Mouse (Mus musculus) limb, embryonic 14.5 days (tissue): ENCODE results near the gene Lrrc26. TPM values are rescaled to one million over a fixed set of nuclear protein-coding genes. Genes with fewer than 3 reads are reported as not detected.

ENCODE experiments used
- ATAC-seq: fragments of 200-750 bp; cut with Nextera tagmentation; 2 replicates; pipeline ENCODE4 v1.8.0; 2017; ENCODE audit warnings: low read depth, moderate number of reproducible peaks, moderate TSS enrichment; ENCODE audit not compliant: low FRiP score
- DNase-seq: peaks from one replicate; pipeline ENCODE4 v3.0.0-alpha.2; 2015; ENCODE audit warnings: low spot score
- H3K27ac ChIP-seq: fragments of 300-500 bp; sonication (generic); replicated peaks from 2 replicates; pipeline ENCODE4 v1.5.1; 2014; ENCODE audit warnings: low read depth, mild to moderate bottlenecking, low read length, moderate library complexity, mixed read lengths
- H3K27me3 ChIP-seq: fragments of 300-500 bp; sonication (generic); 2 replicates; pipeline ENCODE4 v1.6.1; 2014; ENCODE audit warnings: low read length, mixed read lengths; ENCODE audit not compliant: control insufficient read depth, insufficient read depth
- H3K36me3 ChIP-seq: fragments of 300-500 bp; sonication (generic); 2 replicates; pipeline ENCODE4 v1.6.1; 2014; ENCODE audit warnings: mild to moderate bottlenecking, low read length, moderate library complexity, mixed read lengths; ENCODE audit not compliant: control insufficient read depth, insufficient read depth
- H3K4me1 ChIP-seq: fragments of 300-500 bp; sonication (generic); 2 replicates; pipeline ENCODE4 v1.6.1; 2014; ENCODE audit warnings: antibody characterized with exemption, low read length, mixed read lengths; ENCODE audit not compliant: control insufficient read depth, insufficient read depth
- H3K4me2 ChIP-seq: fragments of 300-500 bp; sonication (generic); replicated peaks from 2 replicates; pipeline ENCODE4 v1.6.1; 2014; ENCODE audit warnings: low read depth, mild to moderate bottlenecking, low read length, moderate library complexity; ENCODE audit not compliant: severe bottlenecking
- H3K4me3 ChIP-seq: fragments of 300-500 bp; sonication (generic); replicated peaks from 2 replicates; pipeline ENCODE4 v1.5.1; 2014; ENCODE audit warnings: low read length
- H3K9ac ChIP-seq: fragments of 300-500 bp; sonication (generic); 2 replicates; pipeline ENCODE4 v1.6.1; 2014; ENCODE audit warnings: mild to moderate bottlenecking, low read depth, low read length, moderate library complexity; ENCODE audit not compliant: severe bottlenecking
- H3K9me3 ChIP-seq: fragments of 300-500 bp; sonication (generic); 2 replicates; pipeline ENCODE4 v1.6.1; 2016; ENCODE audit warnings: low read length; ENCODE audit not compliant: control insufficient read depth
- POLR2A ChIP-seq: fragments of 200-500 bp; IDR thresholded peaks from 2 replicates; pipeline ENCODE4 v1.8.0; 2012; ENCODE audit warnings: inconsistent platforms, mild to moderate bottlenecking, moderate library complexity, borderline replicate concordance; ENCODE audit not compliant: insufficient read depth, insufficient read length; ENCODE audit errors: extremely low read depth
- WGBS: fragments of 180-500 bp; shearing (Covaris S2); extraction: QIAGEN DNeasy Blood & Tissue Kit; methylation state at CpG from one replicate; pipeline ENCODE4 v1.1.7; 2014; 5-methylcytosine and 5-hydroxymethylcytosine counted together
- polyA plus RNA-seq, 2 experiments: library from polyadenylated mRNA; depleted of rRNA in 1 of 2; stranded (reverse) in 1 of 2; unstranded in 1 of 2; fragments of >200 nt; fragmentation: Nextera tagmentation in 1 of 2; extraction: Ambion mirVana in 1 of 2; gene quantifications; 2 replicates each; pipeline versions ENCODE4 v1.2.1 to v1.2.3; 2012 to 2014

The Lrrc26 gene
- polyA plus RNA-seq, 2 experiments, result 0.15 TPM; not detected in 1

DNA sequence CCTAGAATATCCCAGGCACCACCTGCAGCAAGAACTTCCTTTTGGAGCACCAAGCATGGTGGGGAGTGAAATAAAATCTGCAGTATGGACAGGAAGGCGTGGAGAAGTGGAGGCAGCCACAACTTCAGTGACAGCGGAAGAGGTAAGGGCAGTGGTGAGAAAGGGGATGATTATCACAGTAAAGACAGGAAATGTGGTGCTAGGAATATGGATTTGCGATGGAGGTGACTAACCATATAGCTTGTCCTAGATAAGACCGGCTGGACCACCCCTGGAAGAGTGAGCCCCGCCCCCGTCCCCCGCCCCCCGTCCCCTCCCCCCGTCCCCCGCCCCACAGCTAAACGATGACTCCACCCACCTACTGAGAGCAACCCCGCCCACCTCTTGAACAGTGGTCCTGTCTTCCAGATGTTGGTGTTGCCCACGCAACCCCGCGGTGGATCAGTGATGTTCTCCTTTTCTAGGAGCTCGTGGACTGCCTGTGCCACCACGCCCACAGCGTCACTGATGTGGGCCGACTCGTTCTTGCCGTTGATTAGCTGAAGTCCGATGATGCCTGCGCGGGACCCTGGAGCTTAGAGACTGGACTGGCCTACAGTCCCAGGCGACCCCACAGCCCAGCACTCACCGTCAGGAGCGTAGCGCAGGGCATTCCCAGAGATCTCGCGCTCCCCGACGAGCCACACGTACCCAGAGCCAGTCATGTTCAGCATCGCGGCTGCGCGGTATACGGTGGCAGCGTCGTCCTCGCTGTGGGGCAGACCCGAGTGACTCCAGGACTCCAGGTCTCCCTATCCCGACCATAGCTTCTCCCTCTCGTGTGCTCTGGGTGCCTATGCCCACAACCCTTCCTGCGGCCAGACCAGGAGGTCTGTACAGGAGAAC lies 15.2 kb downstream of the Lrrc26 start:
- peak; percentile 27 for DNase-seq
- peak overlapping the region; percentile 44 for H3K9ac ChIP-seq

DNA sequence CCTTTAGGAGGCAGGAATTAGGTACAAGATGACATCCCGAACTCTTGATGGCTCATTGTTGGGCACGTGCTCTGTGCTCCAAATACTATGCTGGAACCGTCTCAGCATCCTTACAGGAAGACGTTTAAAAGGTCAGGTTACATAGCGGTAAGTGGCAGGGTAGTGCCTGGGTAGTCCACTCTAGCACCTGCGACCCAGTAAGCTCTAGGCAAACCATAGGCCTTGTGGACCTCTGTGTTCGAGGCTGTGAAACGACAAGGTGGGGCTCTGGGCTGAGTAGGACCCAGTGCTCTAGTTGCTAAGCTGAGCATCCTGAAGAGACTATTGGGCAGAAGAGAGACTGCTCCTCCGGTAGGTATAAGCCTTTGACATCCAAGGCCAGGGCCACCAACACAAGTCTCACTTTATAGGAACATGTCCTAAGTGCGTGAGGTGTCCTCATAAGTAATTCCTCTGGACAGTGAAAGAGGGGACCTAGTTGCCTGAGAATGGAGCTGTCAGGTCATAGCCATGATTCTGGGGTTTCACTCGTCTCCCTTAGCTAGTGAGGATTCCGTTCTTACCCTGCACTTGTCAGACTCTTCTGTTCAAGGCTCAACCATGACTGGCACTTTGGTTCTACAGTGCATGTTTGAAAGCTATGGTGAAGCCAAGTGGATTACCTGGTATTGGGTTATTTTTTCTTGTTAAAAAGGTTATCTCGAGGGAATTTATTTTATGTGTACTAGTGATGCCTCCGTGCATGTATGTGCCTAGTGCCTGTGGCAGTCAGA lies 16.1 kb downstream of the Lrrc26 start:
- H3K4me2 ChIP-seq, result peak overlapping the region; percentile 74
- peak overlapping the region; percentile 37 for H3K4me3 ChIP-seq
- DNase-seq (no peak), ATAC-seq (no peak)
- peak overlapping the region; percentile 44 for H3K9ac ChIP-seq
- H3K36me3 ChIP-seq, result no peaks in the 10 kb centered on the region
- peaks cover 19% of the 10 kb centered on the region; the same call in 1 of the 2 replicates for H3K27me3 ChIP-seq
- H3K27ac ChIP-seq, result no peak overlapping the region
- WGBS, result 50% methylated on average over 14 of the region's 14 CpGs
- no peaks in the 10 kb centered on the region for H3K4me1 ChIP-seq
- H3K9me3 ChIP-seq, result no peaks in the 10 kb centered on the region
- no peak for TF ChIP-seq POLR2A

More for the DNA sequence above, 15.2 kb downstream of the Lrrc26 start:
- Histone ChIP-seq H3K4me2 (peak overlapping the region; percentile 74), H3K4me1 (no peaks in the 10 kb centered on the region), H3K27me3 (peaks cover 16% of the 10 kb centered on the region; the same call in 1 of the 2 replicates), H3K9me3 (no peaks in the 10 kb centered on the region), H3K4me3 (peak overlapping the region; percentile 37), H3K36me3 (no peaks in the 10 kb centered on the region), H3K27ac (no peak overlapping the region)
- peak; percentile 30; the same call in 1 of the 2 replicates for ATAC-seq
- WGBS, result 3% methylated on average over 38 of the region's 45 CpGs
- TF ChIP-seq POLR2A, result no peak

DNA sequence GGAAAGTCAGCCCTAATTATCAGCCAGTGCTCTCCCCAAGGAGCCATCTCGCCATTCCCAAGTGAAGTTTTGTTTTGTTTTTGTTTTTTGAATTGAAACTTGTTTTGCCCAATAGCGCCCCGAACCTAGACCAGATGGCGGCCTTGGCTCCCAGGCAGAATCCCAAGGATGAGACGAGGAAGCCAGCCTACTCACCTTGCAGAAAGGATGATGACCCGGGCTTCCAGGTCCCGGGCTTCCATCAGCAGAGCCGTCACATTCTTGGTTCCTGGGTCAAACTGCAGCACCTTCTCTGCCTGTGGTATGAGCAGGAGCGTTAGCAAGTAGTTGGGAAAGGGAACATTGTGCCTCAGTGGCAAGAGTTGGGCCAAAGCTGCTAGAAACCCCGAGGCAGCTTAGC lies 20.5 kb downstream of the Lrrc26 start:
- H3K9ac ChIP-seq, result no peak overlapping the region
- no peak for DNase-seq
- H3K27ac ChIP-seq, result no peak overlapping the region
- peaks cover 44% of the 10 kb centered on the region for H3K27me3 ChIP-seq
- H3K9me3 ChIP-seq, result no peaks in the 10 kb centered on the region
- no peaks in the 10 kb centered on the region for H3K4me1 ChIP-seq
- 51% methylated on average over 10 of the region's 10 CpGs for whole genome bisulfite sequencing
- TF ChIP-seq POLR2A, result no peak
- no peak for ATAC-seq
- H3K4me2 ChIP-seq, result no peak overlapping the region
- H3K36me3 ChIP-seq, result no peaks in the 10 kb centered on the region
- no peak overlapping the region for H3K4me3 ChIP-seq

DNA sequence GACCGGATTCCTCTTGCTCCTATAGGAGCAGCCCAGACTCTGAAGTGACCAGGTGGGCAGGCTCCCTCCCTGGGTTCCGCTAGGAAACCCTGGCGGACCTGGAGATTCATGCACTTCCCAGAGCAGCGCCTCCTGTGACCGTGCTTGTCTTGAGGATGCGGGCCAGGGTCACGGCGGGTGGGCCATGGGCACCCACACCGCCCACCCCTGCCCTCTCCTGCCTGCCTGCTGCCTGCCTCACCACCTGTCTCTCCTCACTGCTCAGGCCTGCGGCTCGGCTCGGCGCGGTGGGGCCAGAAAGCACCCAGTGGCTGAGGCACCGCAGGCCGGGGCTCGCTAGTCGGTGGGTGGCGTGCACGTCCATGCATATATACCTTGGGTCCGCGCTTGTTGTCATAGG lies 21.3 kb downstream of the Lrrc26 start:
- DNase-seq (no peak), ATAC-seq (no peak)
- H3K27me3 ChIP-seq, result peaks cover 44% of the 10 kb centered on the region
- H3K36me3 ChIP-seq, result no peaks in the 10 kb centered on the region
- no peak for TF ChIP-seq POLR2A
- H3K4me1 ChIP-seq, result no peaks in the 10 kb centered on the region
- no peak overlapping the region for H3K9ac ChIP-seq
- H3K9me3 ChIP-seq, result no peaks in the 10 kb centered on the region
- H3K4me2 ChIP-seq, result no peak overlapping the region
- H3K4me3 ChIP-seq, result no peak overlapping the region
- no peak overlapping the region for H3K27ac ChIP-seq
- WGBS, result 1% methylated on average over 18 of the region's 22 CpGs

DNA sequence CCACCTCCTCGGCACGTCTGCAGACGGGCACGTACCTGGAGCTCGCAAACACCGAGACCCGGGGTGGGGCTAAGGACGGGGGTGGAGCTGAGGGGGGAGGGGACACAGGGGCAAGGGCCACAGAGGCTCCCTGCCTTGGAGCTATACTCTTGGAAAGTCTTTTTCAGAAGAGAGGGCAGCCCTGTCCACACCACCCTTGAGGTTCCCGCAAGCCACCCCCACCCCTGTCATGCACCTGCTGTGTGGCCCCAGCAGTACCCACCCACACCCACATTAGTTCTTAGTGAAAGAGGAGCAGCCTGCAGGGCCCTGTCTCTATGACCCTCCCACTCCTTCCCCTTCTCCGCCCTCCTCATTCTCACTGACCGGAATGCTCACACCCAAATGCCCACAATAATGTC lies 21.8 kb downstream of the Lrrc26 start:
- Histone ChIP-seq H3K9ac (no peak overlapping the region), H3K27me3 (peaks cover 44% of the 10 kb centered on the region), H3K36me3 (no peaks in the 10 kb centered on the region), H3K9me3 (no peaks in the 10 kb centered on the region), H3K4me3 (no peak overlapping the region), H3K4me2 (no peak overlapping the region), H3K4me1 (no peaks in the 10 kb centered on the region), H3K27ac (no peak overlapping the region)
- WGBS, result 5% methylated on average over 11 of the region's 11 CpGs
- TF ChIP-seq POLR2A, result no peak
- ATAC-seq (no peak), DNase-seq (no peak)
